Mouse (Mus musculus) limb, embryonic 11.5 days (tissue): ENCODE measurements around the gene Mcf2l. TPM values are rescaled to one million over a fixed set of nuclear protein-coding genes. Genes with fewer than 3 reads are reported as not detected.

Experiments used
- ATAC-seq: fragments of 200-750 bp; cut with Nextera tagmentation; 2 replicates; pipeline ENCODE4 v1.8.0; 2017; ENCODE audit warnings: low read depth; ENCODE audit not compliant: insufficient number of reproducible peaks, low FRiP score, low TSS enrichment
- DNase-seq: peaks from one replicate; pipeline ENCODE4 v3.0.0-alpha.2; 2015; ENCODE audit warnings: low spot score
- H3K27ac ChIP-seq: fragments of 300-500 bp; sonication (generic); replicated peaks from 2 replicates; pipeline ENCODE4 v1.5.1; 2014; ENCODE audit warnings: low read depth, mild to moderate bottlenecking, low read length
- H3K27me3 ChIP-seq: fragments of 300-500 bp; sonication (generic); 2 replicates; pipeline ENCODE4 v1.6.1; 2014; ENCODE audit warnings: mild to moderate bottlenecking, low read length, mixed read lengths; ENCODE audit not compliant: control insufficient read depth, insufficient read depth
- H3K36me3 ChIP-seq: fragments of 300-500 bp; sonication (generic); 2 replicates; pipeline ENCODE4 v1.6.1; 2014; ENCODE audit warnings: mild to moderate bottlenecking, low read length, moderate library complexity, mixed read lengths; ENCODE audit not compliant: control insufficient read depth, insufficient read depth
- H3K4me1 ChIP-seq: fragments of 300-500 bp; sonication (generic); 2 replicates; pipeline ENCODE4 v1.6.1; 2014; ENCODE audit warnings: low read length, mixed read lengths; ENCODE audit not compliant: control insufficient read depth, insufficient read depth
- H3K4me2 ChIP-seq: fragments of 300-500 bp; sonication (generic); 2 replicates; pipeline ENCODE4 v1.6.1; 2014; ENCODE audit warnings: low read depth, mild to moderate bottlenecking, moderate library complexity; ENCODE audit not compliant: severe bottlenecking
- H3K4me3 ChIP-seq: fragments of 300-500 bp; sonication (generic); 2 replicates; pipeline ENCODE4 v1.5.1; 2014; ENCODE audit warnings: low read depth, low read length
- H3K9ac ChIP-seq: fragments of 300-500 bp; sonication (generic); 2 replicates; pipeline ENCODE4 v1.6.1; 2014; ENCODE audit warnings: mild to moderate bottlenecking, low read length
- H3K9me3 ChIP-seq: fragments of 300-500 bp; sonication (generic); 2 replicates; pipeline ENCODE4 v1.6.1; 2016; ENCODE audit warnings: low read length; ENCODE audit not compliant: control insufficient read depth
- WGBS: fragments of 180-500 bp; shearing (Covaris S2); extraction: QIAGEN DNeasy Blood & Tissue Kit; methylation state at CpG from one replicate; pipeline ENCODE4 v1.1.7; 2014; 5-methylcytosine and 5-hydroxymethylcytosine counted together
- polyA plus RNA-seq: library from polyadenylated mRNA; unstranded; fragments of >200 nt; fragmentation: Nextera tagmentation; extraction: Ambion mirVana; gene quantifications from 2 replicates; pipeline ENCODE4 v1.2.1, GENCODE M21; 2014

Gene Mcf2l
- polyA plus RNA-seq, 1 experiment from 2014 or later, result 9.4 TPM

DNA sequence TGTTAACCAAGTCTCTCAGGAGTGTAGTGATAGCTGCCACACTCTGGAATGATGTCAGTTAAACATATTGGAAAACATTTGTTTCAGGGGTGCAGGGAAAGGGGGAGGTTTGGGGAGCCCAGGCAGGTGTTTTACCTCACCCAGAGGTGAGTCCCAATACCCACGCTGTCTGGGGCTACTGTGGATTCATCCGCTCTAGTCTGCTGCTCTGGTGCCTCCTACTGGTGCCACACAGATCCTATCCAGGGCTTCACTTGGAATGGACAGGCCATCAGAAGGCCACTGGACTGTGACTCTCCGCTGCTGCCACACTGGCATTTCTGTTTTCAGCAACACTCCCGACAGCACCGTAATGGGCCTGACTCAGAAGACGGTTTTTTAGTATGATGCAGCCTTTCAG, 7.8 kb upstream of the Mcf2l start:
- H3K27me3 ChIP-seq, result no peaks in the 10 kb centered on the region
- no peaks in the 10 kb centered on the region for H3K9me3 ChIP-seq
- H3K4me1 ChIP-seq, result no peaks in the 10 kb centered on the region
- H3K9ac ChIP-seq, result no peak overlapping the region
- H3K36me3 ChIP-seq, result no peaks in the 10 kb centered on the region
- no peak overlapping the region for H3K27ac ChIP-seq
- no peak overlapping the region for H3K4me3 ChIP-seq
- ATAC-seq, result no peak
- no peak for DNase-seq
- 76% methylated on average over 6 of the region's 6 CpGs for WGBS
- no peak overlapping the region for H3K4me2 ChIP-seq

GRCm38 (mm10) chr8:12869661-12870060, 3.9 kb upstream of the Mcf2l start:
- Histone ChIP-seq H3K4me3 (no peak overlapping the region), H3K4me1 (peaks cover 8% of the 10 kb centered on the region; the same call in 1 of the 2 replicates), H3K9ac (no peak overlapping the region), H3K27ac (no peak overlapping the region), H3K36me3 (no peaks in the 10 kb centered on the region), H3K4me2 (no peak overlapping the region), H3K27me3 (peaks cover 12% of the 10 kb centered on the region; the same call in 1 of the 2 replicates), H3K9me3 (no peaks in the 10 kb centered on the region)
- ATAC-seq (no peak), DNase-seq (no peak)
- 71% methylated on average over 3 of the region's 3 CpGs for WGBS

DNA sequence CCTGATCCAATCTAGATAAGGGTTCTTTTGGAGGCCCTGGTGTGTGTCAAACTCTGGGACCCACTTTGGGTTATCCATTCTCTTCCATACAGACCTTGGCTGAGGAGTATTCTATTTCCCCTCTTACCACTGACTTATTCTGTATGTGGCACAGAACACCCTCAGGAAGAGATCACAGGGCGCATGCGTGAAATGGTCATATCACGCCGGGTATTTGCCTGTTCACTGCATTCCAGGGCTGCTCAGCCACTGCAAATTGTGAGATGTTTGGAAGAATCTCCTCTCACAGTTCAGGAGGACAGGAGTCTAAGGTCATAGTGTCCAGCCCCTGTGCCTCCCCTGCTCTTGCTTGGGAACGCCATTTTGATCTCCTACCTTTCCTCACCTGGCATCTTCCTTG, 3.0 kb upstream of the Mcf2l start:
- Histone ChIP-seq H3K9me3 (no peaks in the 10 kb centered on the region), H3K9ac (no peak overlapping the region), H3K4me2 (no peak overlapping the region), H3K4me1 (peaks cover 8% of the 10 kb centered on the region; the same call in 1 of the 2 replicates), H3K27ac (no peak overlapping the region), H3K36me3 (no peaks in the 10 kb centered on the region), H3K27me3 (peaks cover 12% of the 10 kb centered on the region; the same call in 1 of the 2 replicates), H3K4me3 (no peak overlapping the region)
- no peak for ATAC-seq
- no peak for DNase-seq
- WGBS, result 93% methylated on average over 5 of the region's 5 CpGs

GRCm38 (mm10) chr8:12871461-12871860, 2.1 kb upstream of the Mcf2l start:
- ATAC-seq, result no peak
- Histone ChIP-seq H3K4me2 (no peak overlapping the region), H3K9me3 (no peaks in the 10 kb centered on the region), H3K27ac (no peak overlapping the region), H3K9ac (no peak overlapping the region), H3K4me3 (no peak overlapping the region), H3K27me3 (peaks cover 12% of the 10 kb centered on the region; the same call in 1 of the 2 replicates), H3K4me1 (peaks cover 8% of the 10 kb centered on the region; the same call in 1 of the 2 replicates), H3K36me3 (no peaks in the 10 kb centered on the region)
- no peak for DNase-seq
- 7% methylated on average over 5 of the region's 5 CpGs for WGBS

- no peak for DNase-seq
- Histone ChIP-seq H3K9me3 (no peaks in the 10 kb centered on the region), H3K4me3 (peak overlapping the region; percentile 42), H3K27me3 (peaks cover 12% of the 10 kb centered on the region; the same call in 1 of the 2 replicates), H3K9ac (peak overlapping the region; percentile 35), H3K4me1 (peaks cover 8% of the 10 kb centered on the region; the same call in 1 of the 2 replicates), H3K36me3 (no peaks in the 10 kb centered on the region), H3K27ac (no peak overlapping the region), H3K4me2 (peak overlapping the region; percentile 75)
- ATAC-seq, result no peak
- WGBS, result 4% methylated on average over 8 of the region's 9 CpGs
Observed at GRCm38 (mm10) chr8:12872983-12873356, 636 bp upstream of the Mcf2l start.

- Histone ChIP-seq H3K4me3 (peak overlapping the region; percentile 42), H3K9me3 (no peaks in the 10 kb centered on the region), H3K27me3 (peaks cover 12% of the 10 kb centered on the region; the same call in 1 of the 2 replicates), H3K9ac (no peak overlapping the region), H3K27ac (no peak overlapping the region), H3K36me3 (no peaks in the 10 kb centered on the region), H3K4me1 (peaks cover 8% of the 10 kb centered on the region; the same call in 1 of the 2 replicates), H3K4me2 (peak overlapping the region; percentile 75)
- DNase-seq (no peak), ATAC-seq (no peak; the same call in 1 of the 2 replicates)
- 23% methylated on average over 8 of the region's 8 CpGs for WGBS
Observed at GRCm38 (mm10) chr8:12874194-12874791, 687 bp downstream of the Mcf2l start.

DNA sequence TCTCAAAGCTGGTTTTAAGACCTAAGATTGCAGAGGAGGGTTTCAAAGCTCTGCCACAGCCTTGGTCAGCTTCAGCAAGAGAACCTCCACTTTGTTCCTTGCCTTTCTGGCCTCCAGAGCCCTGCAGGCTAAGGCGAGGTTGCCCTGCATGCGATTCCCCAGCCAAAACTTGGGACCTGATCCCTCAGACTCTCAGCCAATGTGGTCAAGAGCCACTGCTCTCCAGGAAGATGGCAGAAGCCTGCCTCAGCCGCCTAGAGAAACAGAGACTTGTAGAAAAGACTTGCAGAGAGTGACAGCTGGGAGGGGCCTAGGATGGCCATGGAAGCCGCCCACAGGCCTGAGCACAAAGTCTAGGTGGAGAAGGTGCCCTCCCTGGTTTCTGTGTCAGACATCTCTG, 1.4 kb downstream of the Mcf2l start:
- DNase-seq (no peak), ATAC-seq (no peak)
- Histone ChIP-seq H3K27ac (no peak overlapping the region), H3K4me2 (no peak overlapping the region), H3K36me3 (no peaks in the 10 kb centered on the region), H3K4me1 (peaks cover 8% of the 10 kb centered on the region; the same call in 1 of the 2 replicates), H3K27me3 (peaks cover 12% of the 10 kb centered on the region; the same call in 1 of the 2 replicates), H3K9me3 (no peaks in the 10 kb centered on the region), H3K4me3 (no peak overlapping the region), H3K9ac (no peak overlapping the region)
- WGBS, result 73% methylated on average over 4 of the region's 4 CpGs

DNA sequence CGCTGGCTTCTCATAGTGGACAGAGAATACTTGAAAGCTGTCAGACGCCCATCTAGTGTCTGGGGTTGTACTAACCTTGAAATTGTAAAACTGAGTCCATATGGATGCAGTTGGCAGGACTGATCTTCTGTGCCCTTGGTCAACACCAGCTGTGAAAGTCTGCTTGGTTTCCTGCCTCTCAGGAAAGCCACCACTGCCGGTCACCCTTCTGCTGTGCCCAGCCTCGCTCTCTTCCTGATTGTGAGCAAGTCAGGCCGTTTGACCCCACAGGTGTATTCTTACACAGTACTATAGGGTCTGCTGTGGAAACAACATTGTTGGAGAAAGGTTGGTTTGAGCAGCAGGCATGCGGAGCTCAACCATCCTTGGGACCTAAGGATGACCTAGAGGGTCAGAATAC, 3.5 kb downstream of the Mcf2l start:
- WGBS, result 83% methylated on average over 6 of the region's 6 CpGs
- H3K9ac ChIP-seq, result no peak overlapping the region
- no peak for ATAC-seq

More for the DNA sequence above, 3.5 kb downstream of the Mcf2l start:
- H3K4me1 ChIP-seq, result peaks cover 8% of the 10 kb centered on the region; the same call in 1 of the 2 replicates
- no peaks in the 10 kb centered on the region for H3K36me3 ChIP-seq
- no peak for DNase-seq
- no peak overlapping the region for H3K4me2 ChIP-seq
- no peak overlapping the region for H3K4me3 ChIP-seq
- no peaks in the 10 kb centered on the region for H3K9me3 ChIP-seq
- no peak overlapping the region for H3K27ac ChIP-seq
- peaks cover 10% of the 10 kb centered on the region; the same call in 1 of the 2 replicates for H3K27me3 ChIP-seq
